Mouse (Mus musculus): Measurements from ENCODE around the gene Taf5l. TPM values are rescaled to one million over a fixed set of nuclear protein-coding genes. Genes with fewer than 3 reads are reported as not detected.
"Not testable (repeated sequence)": the region's sequence is repeated elsewhere in the genome, so short reads cannot be mapped to it uniquely, and the experiment has no call there.

The Taf5l gene
- polyA plus RNA-seq, 1 experiment from 2014 or later: 22.4 TPM

DNA sequence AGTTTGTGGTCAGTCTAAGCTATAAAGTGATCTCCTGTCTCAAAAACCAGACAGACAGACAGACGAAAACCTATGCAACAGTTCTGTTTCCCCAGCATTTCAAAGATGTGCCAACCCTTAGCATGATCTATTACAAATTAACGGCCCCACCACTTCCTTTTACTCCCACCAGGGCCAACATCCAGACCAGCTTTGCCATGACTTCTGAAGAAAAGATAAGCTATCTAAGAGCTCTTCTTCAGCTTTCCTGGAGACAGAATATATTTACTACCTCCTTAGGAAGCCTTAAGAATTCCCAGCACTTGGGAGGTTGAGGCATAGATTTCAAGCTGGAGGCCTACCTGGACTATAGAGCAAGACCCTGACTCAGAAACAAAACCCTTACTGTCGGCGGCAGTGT, 41.0 kb downstream of the Taf5l start:
- H3K9me3 ChIP-seq (ENCODE audit: control insufficient read depth, low read length): no peaks in the 10 kb centered on the region
- H3K36me3 ChIP-seq (ENCODE audit: control insufficient read depth, insufficient read depth, low read length): no peaks in the 10 kb centered on the region
- no peak overlapping the region for H3K4me3 ChIP-seq (ENCODE audit: low read depth, low read length)
- H3K9ac ChIP-seq (replicated peaks; ENCODE audit: low read depth, low read length): no peak overlapping the region
- no peak overlapping the region for H3K4me2 ChIP-seq (ENCODE audit: low read depth, low read length)
- H3K27ac ChIP-seq (ENCODE audit: low read depth, low read length): no peak overlapping the region
- WGBS: 84% methylated on average over 4 of the region's 4 CpGs
- ATAC-seq (ENCODE audit: low read depth): no peak
- 0 out of 2 replicates have a peak, but pooled peaks cover 2% of the 10 kb centered on the region for H3K27me3 ChIP-seq (ENCODE audit: control insufficient read depth, insufficient read depth, low read length)
- peaks cover 9% of the 10 kb centered on the region for H3K4me1 ChIP-seq (ENCODE audit: control insufficient read depth, insufficient read depth, low read length)

DNA sequence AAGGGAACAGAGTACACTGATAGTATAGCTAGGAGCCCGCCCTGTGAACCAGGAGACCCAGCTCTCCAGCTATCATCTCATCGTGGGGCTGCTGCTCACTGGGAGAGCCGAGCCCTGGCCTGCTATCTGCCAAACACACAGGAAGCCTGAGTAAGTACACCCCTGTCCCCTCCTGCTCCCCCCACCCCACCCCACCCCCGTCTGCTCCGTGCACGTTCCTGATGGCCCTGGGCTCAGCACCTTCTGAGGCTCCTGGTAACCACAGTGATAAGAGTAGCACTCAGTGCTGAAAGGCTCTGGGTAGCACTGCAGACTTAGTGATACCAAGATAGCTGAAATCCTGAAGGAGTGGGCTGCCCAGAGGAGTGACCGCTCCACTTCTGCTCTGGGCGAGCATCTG, 42.3 kb downstream of the Taf5l start:
- Histone ChIP-seq H3K27ac (ENCODE audit: low read depth, low read length) (no peak overlapping the region), H3K4me1 (ENCODE audit: control insufficient read depth, insufficient read depth, low read length) (peaks cover 9% of the 10 kb centered on the region), H3K9ac (replicated peaks; ENCODE audit: low read depth, low read length) (no peak overlapping the region), H3K4me2 (ENCODE audit: low read depth, low read length) (no peak overlapping the region), H3K4me3 (ENCODE audit: low read depth, low read length) (no peak overlapping the region), H3K9me3 (ENCODE audit: control insufficient read depth, low read length) (no peaks in the 10 kb centered on the region), H3K36me3 (ENCODE audit: control insufficient read depth, insufficient read depth, low read length) (no peaks in the 10 kb centered on the region), H3K27me3 (ENCODE audit: control insufficient read depth, insufficient read depth, low read length) (0 out of 2 replicates have a peak, but pooled peaks cover 2% of the 10 kb centered on the region)
- ATAC-seq (ENCODE audit: low read depth): no peak
- WGBS: 84% methylated on average over 8 of the region's 8 CpGs

DNA sequence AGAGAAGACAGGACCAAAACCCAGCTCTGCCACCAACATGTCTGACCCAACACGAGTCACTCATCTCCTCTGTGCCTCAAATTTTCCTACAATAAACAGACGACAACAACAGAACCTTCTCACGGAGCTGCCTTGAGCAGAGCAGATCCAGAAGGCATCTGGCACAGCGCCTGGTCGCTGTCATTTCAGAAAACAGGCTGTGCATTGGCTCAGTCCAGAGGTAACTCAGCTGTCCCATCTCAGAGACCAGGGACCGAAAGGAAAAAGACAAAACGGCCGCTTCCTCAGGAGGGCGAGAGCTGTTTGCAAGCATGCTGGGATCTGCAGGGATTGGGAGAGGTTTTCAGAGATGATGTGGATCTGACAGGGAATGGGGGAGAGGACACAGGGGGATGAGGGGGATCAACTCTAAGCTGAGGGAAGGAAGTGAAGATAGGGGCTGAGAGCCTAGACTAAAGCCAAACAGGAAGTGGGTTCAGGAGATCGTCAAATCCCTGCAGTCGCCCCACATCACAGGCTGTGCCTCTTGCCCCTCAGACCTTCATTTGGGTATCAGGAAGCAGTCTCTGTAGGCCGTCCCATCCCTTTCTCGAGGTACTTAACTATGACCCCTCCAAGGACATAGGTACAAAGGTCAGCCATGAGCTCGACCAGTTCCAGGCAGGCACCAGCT, 42.9 kb downstream of the Taf5l start:
- Histone ChIP-seq H3K4me3 (ENCODE audit: low read depth, low read length) (no peak overlapping the region), H3K4me1 (ENCODE audit: control insufficient read depth, insufficient read depth, low read length) (peaks cover 9% of the 10 kb centered on the region), H3K36me3 (ENCODE audit: control insufficient read depth, insufficient read depth, low read length) (no peaks in the 10 kb centered on the region), H3K27me3 (ENCODE audit: control insufficient read depth, insufficient read depth, low read length) (0 out of 2 replicates have a peak, but pooled peaks cover 2% of the 10 kb centered on the region), H3K9me3 (ENCODE audit: control insufficient read depth, low read length) (no peaks in the 10 kb centered on the region), H3K9ac (replicated peaks; ENCODE audit: low read depth, low read length) (no peak overlapping the region), H3K27ac (ENCODE audit: low read depth, low read length) (no peak overlapping the region), H3K4me2 (ENCODE audit: low read depth, low read length) (no peak overlapping the region)
- no peak for ATAC-seq (ENCODE audit: low read depth)
- 77% methylated on average over 14 of the region's 14 CpGs for WGBS

DNA sequence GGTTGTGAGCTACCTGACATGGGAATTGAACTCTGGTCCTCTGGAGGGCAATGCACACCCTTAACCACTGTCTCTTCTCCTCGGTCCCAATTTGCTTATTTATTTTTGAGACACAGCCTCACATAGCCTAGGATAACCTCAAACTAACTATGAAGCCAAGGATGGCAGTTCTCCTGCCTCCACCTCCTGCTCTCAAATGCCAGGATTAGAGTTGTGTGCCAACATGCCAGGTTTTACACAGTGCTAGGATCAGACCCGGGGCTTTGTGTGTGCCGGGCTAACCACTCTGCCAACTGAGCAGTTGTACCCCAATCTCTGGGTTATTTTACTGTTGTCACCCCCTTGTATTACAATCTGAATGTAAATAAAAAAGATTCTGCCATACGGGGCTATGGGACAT, 43.7 kb downstream of the Taf5l start:
- no peak overlapping the region for H3K27ac ChIP-seq (ENCODE audit: low read depth, low read length)
- H3K4me1 ChIP-seq (ENCODE audit: control insufficient read depth, insufficient read depth, low read length): peaks cover 9% of the 10 kb centered on the region
- H3K4me2 ChIP-seq (ENCODE audit: low read depth, low read length): no peak overlapping the region
- H3K27me3 ChIP-seq (ENCODE audit: control insufficient read depth, insufficient read depth, low read length): 0 out of 2 replicates have a peak, but pooled peaks cover 2% of the 10 kb centered on the region
- no peaks in the 10 kb centered on the region for H3K9me3 ChIP-seq (ENCODE audit: control insufficient read depth, low read length)
- H3K36me3 ChIP-seq (ENCODE audit: control insufficient read depth, insufficient read depth, low read length): no peaks in the 10 kb centered on the region
- 88% methylated on average over 4 of the region's 4 CpGs for WGBS
- no peak for ATAC-seq (ENCODE audit: low read depth)
- no peak overlapping the region for H3K4me3 ChIP-seq (ENCODE audit: low read depth, low read length)
- no peak overlapping the region for H3K9ac ChIP-seq (replicated peaks; ENCODE audit: low read depth, low read length)

DNA sequence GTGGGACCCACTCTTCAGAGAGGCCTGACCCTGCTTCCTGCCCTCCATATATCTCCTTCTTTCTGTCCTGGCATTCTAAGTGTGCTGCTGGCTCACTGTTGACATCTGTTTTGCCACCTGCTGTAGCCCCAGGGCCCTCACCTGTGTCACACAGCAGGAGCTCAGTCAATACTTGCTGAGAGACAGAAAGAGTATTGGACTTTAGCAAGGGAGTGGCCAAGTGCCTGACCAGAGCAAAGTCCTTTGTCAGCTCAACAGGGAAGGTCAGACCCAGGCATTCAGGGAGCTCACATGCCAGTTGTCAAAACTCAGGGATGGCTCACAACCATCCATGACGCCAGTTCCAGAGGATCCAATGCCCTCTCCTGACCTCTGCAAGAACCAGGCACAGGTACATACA, 47.7 kb downstream of the Taf5l start:
- Histone ChIP-seq H3K4me3 (ENCODE audit: low read depth, low read length) (no peak overlapping the region), H3K36me3 (ENCODE audit: control insufficient read depth, insufficient read depth, low read length) (no peaks in the 10 kb centered on the region), H3K4me1 (ENCODE audit: control insufficient read depth, insufficient read depth, low read length) (no peaks in the 10 kb centered on the region), H3K27me3 (ENCODE audit: control insufficient read depth, insufficient read depth, low read length) (no peaks in the 10 kb centered on the region), H3K9me3 (ENCODE audit: control insufficient read depth, low read length) (no peaks in the 10 kb centered on the region), H3K27ac (ENCODE audit: low read depth, low read length) (no peak overlapping the region), H3K9ac (replicated peaks; ENCODE audit: low read depth, low read length) (no peak overlapping the region), H3K4me2 (ENCODE audit: low read depth, low read length) (no peak overlapping the region)
- 75% methylated on average over 1 of the region's 1 CpGs for WGBS
- ATAC-seq (ENCODE audit: low read depth): no peak

DNA sequence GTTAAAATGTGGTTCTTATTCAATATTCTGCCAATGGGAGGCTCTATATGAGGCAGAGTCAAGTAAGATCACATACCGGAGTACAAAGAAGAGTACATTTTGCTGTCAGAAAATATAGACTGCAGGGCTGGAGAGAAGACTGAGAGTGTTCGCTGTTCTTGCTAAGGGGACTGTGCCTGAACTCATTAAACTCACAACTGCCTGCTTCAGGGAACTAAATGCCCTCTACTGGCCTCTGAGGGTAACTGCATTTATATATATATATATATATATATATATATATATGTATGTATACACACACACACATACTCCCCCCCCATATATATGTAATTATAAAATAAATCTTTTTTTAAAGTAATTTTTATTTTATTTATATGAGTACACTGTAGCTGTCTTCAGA, 54.3 kb downstream of the Taf5l start:
- Histone ChIP-seq H3K4me2 (ENCODE audit: low read depth, low read length) (no peak overlapping the region), H3K9me3 (ENCODE audit: control insufficient read depth, low read length) (no peaks in the 10 kb centered on the region), H3K9ac (replicated peaks; ENCODE audit: low read depth, low read length) (no peak overlapping the region), H3K36me3 (ENCODE audit: control insufficient read depth, insufficient read depth, low read length) (peaks cover 19% of the 10 kb centered on the region), H3K27me3 (ENCODE audit: control insufficient read depth, insufficient read depth, low read length) (no peaks in the 10 kb centered on the region), H3K27ac (ENCODE audit: low read depth, low read length) (no peak overlapping the region), H3K4me3 (ENCODE audit: low read depth, low read length) (no peak overlapping the region), H3K4me1 (ENCODE audit: control insufficient read depth, insufficient read depth, low read length) (no peaks in the 10 kb centered on the region)
- WGBS: 81% methylated on average over 2 of the region's 2 CpGs
- no peak for ATAC-seq (ENCODE audit: low read depth)

DNA sequence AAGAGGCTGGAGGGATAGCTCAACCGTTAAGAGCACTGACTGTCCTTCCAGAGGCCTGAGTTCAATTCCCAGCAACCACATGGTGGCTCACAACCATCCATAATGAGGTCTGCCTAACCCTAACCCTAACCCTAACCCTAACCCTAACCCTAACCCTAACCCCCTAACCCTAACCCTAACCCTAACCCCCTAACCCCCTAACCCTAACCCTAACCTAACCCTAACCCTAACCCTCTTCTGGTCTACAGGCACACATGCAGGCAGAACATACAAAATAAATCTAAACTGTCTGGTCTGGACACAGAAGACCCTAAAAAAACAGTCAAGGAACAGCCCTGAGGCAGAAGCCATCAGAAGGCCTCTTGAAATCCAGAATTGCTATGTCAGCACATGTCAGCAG, 59.8 kb downstream of the Taf5l start:
- WGBS: 58% methylated on average over 1 of the region's 1 CpGs
- Histone ChIP-seq H3K4me1 (ENCODE audit: control insufficient read depth, insufficient read depth, low read length) (no peaks in the 10 kb centered on the region), H3K4me2 (ENCODE audit: low read depth, low read length) (no peak overlapping the region), H3K9me3 (ENCODE audit: control insufficient read depth, low read length) (no peaks in the 10 kb centered on the region), H3K27ac (ENCODE audit: low read depth, low read length) (no peak overlapping the region), H3K27me3 (ENCODE audit: control insufficient read depth, insufficient read depth, low read length) (no peaks in the 10 kb centered on the region), H3K4me3 (ENCODE audit: low read depth, low read length) (no peak overlapping the region), H3K36me3 (ENCODE audit: control insufficient read depth, insufficient read depth, low read length) (peaks cover 32% of the 10 kb centered on the region), H3K9ac (replicated peaks; ENCODE audit: low read depth, low read length) (no peak overlapping the region)
- no peak for ATAC-seq (ENCODE audit: low read depth)

DNA sequence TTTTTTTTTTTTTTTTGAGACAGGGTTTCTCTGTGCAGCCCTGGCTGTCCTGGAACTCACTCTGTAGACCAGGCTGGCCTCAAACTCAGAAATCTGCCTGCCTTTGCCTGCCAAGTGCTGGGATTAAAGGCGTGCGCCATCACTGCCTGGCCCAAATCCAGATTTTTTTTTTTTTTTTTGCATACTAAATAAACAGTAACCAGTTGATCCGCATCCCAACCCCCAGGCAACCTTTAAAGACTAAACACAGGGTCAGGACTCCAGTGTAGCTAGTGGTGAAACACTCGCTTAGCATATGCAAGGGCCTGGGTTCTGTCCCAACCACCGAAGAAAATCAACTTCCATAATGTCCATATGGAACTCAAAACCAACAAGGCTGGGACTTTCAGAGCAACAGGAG, 60.6 kb downstream of the Taf5l start:
- not testable (repeated sequence) for ATAC-seq (ENCODE audit: low read depth); H3K4me2 ChIP-seq (ENCODE audit: low read depth, low read length); H3K9ac ChIP-seq (replicated peaks; ENCODE audit: low read depth, low read length); H3K9me3 ChIP-seq (ENCODE audit: control insufficient read depth, low read length); H3K4me1 ChIP-seq (ENCODE audit: control insufficient read depth, insufficient read depth, low read length); H3K27ac ChIP-seq (ENCODE audit: low read depth, low read length); H3K4me3 ChIP-seq (ENCODE audit: low read depth, low read length); H3K27me3 ChIP-seq (ENCODE audit: control insufficient read depth, insufficient read depth, low read length)
- H3K36me3 ChIP-seq (ENCODE audit: control insufficient read depth, insufficient read depth, low read length): peaks cover 28% of the 10 kb centered on the region
- WGBS: 86% methylated on average over 5 of the region's 5 CpGs

DNA sequence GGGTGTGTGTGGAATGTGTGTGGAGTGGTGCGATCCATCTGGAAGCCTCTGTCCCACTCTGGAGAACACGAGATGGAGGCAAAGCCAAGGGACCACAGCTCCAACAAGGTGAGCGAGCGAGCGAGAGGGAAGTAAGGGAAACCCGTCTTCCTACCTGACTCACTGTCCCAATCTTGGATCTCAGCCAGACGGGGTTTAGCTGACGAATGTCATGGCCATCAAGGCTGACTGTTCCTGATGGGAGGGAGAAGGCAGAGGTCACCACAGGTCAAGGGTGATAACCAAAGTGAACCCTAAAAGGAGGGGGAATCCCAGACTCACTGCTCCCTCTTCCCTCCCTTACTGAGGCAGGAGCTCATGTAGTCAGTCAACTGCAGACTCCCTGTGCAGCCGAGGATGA, 61.1 kb downstream of the Taf5l start:
- H3K27me3 ChIP-seq (ENCODE audit: control insufficient read depth, insufficient read depth, low read length): no peaks in the 10 kb centered on the region
- H3K9me3 ChIP-seq (ENCODE audit: control insufficient read depth, low read length): no peaks in the 10 kb centered on the region
- no peak for ATAC-seq (ENCODE audit: low read depth)
- no peak overlapping the region for H3K9ac ChIP-seq (replicated peaks; ENCODE audit: low read depth, low read length)
- H3K27ac ChIP-seq (ENCODE audit: low read depth, low read length): no peak overlapping the region
- peaks cover 31% of the 10 kb centered on the region for H3K36me3 ChIP-seq (ENCODE audit: control insufficient read depth, insufficient read depth, low read length)
- 94% methylated on average over 9 of the region's 9 CpGs for WGBS
- H3K4me2 ChIP-seq (ENCODE audit: low read depth, low read length): no peak overlapping the region
- H3K4me1 ChIP-seq (ENCODE audit: control insufficient read depth, insufficient read depth, low read length): no peaks in the 10 kb centered on the region
- H3K4me3 ChIP-seq (ENCODE audit: low read depth, low read length): no peak overlapping the region

Data from neural tube, embryonic 14.5 days (tissue).